Mouse (Mus musculus): Measurements from ENCODE around the gene Gm28051. TPM values are rescaled to one million over a fixed set of nuclear protein-coding genes. Genes with fewer than 3 reads are reported as not detected.

The Gm28051 gene
- polyA plus RNA-seq, 1 experiment from 2014 or later: not detected

DNA sequence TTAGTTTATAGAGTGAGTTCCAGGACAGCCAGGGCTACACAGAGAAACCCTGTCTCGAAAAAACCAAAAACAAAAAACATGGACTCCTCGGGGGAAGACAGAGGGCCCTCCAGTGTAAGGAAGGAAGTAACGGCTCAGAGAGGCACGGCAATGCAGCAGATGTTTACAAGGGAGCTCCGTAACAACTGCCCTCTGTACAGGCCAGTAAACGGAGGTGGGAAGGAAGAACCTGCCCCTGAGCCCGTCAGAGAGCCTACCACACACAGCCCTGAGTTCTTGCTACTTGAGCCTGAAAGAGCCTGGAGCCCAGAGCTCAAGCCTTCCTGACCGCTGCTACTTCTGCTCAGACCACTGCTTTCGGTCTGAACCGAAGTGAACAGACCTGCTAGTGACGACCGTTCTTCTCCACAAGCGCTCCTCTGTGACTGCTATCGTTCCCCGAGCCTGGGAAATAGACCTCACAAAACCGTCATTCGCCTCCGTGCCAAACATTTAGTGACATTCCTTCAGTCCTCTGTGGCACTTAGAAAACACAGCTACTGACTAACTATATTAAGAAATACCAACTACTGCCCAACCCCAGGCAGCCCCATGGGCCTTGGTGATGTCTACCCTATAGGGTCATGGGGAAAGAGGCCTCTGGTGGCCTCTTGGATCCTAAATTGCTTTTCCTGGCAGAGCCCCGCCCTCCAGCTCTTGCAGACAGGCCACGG, 44.3 kb downstream of the Gm28051 start:
- H3K9me3 ChIP-seq: no peaks in the 10 kb centered on the region

DNA sequence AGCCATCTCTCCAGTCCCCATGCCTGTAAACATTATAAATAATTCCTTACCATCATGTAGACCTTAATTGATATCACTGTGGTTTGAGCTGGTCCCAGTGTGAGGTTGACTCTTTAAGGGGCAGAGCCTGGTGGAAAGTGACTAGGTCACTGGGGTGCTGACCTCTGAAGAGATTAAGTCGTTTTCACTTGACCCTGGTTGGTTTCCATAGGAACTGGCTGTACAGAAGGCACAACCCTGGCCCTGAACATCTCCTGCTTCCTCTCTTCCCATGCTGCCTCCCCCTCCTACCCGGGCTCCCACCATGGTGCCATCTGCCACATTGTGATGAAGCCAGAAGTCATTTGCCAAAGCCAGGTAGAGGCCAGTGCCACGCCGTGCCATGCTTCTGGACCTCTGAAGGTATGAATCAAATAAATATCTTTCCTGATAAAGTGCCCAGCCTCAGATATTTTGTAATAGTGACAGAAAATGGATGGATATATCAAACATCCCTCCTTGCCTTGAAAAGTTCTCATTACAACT, 46.7 kb downstream of the Gm28051 start:
- Histone ChIP-seq H3K27ac (no peak overlapping the region), H3K36me3 (no peaks in the 10 kb centered on the region), H3K9me3 (no peaks in the 10 kb centered on the region), H3K4me1 (peaks cover 8% of the 10 kb centered on the region; the same call in 1 of the 2 replicates), H3K4me3 (no peak overlapping the region), H3K27me3 (ENCODE audit: insufficient read depth, poor library complexity, severe bottlenecking) (peaks cover 9% of the 10 kb centered on the region; the same call in 1 of the 2 replicates)
- 62% methylated on average over 4 of the region's 4 CpGs for WGBS
- no peak for DNase-seq (ENCODE audit: low spot score)

More for the DNA sequence above, 44.3 kb downstream of the Gm28051 start:
- no peaks in the 10 kb centered on the region for H3K36me3 ChIP-seq
- H3K27ac ChIP-seq: no peak overlapping the region
- no peak for DNase-seq (ENCODE audit: low spot score)
- 73% methylated on average over 20 of the region's 20 CpGs for WGBS
- H3K4me3 ChIP-seq: no peak overlapping the region
- no peaks in the 10 kb centered on the region for H3K27me3 ChIP-seq (ENCODE audit: insufficient read depth, poor library complexity, severe bottlenecking)
- H3K4me1 ChIP-seq: peaks cover 6% of the 10 kb centered on the region; the same call in 1 of the 2 replicates

DNA sequence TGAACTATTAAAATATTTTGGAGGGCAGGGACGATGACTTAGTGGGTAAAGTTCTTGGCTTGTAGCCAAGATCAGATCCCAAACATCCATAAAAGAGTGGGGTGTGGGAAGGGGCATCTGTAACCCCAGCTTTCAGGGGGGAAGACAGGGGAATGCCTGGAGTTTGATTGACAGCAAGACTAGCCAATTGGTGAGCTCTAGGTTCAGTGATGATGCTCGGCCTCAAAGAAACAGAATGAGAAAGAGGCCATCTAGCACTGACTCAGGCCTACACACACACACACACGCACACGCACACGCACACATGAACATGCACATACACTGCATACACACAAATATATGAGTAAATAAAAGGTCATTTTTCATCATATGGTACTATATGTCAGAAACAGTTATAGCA, 47.7 kb downstream of the Gm28051 start:
- peaks cover 14% of the 10 kb centered on the region for H3K4me1 ChIP-seq
- H3K4me3 ChIP-seq: no peak overlapping the region
- WGBS: 84% methylated on average over 5 of the region's 5 CpGs
- no peak overlapping the region for H3K27ac ChIP-seq
- DNase-seq (ENCODE audit: low spot score): no peak
- H3K27me3 ChIP-seq (ENCODE audit: insufficient read depth, poor library complexity, severe bottlenecking): peaks cover 9% of the 10 kb centered on the region; the same call in 1 of the 2 replicates
- no peaks in the 10 kb centered on the region for H3K36me3 ChIP-seq
- H3K9me3 ChIP-seq: no peaks in the 10 kb centered on the region

DNA sequence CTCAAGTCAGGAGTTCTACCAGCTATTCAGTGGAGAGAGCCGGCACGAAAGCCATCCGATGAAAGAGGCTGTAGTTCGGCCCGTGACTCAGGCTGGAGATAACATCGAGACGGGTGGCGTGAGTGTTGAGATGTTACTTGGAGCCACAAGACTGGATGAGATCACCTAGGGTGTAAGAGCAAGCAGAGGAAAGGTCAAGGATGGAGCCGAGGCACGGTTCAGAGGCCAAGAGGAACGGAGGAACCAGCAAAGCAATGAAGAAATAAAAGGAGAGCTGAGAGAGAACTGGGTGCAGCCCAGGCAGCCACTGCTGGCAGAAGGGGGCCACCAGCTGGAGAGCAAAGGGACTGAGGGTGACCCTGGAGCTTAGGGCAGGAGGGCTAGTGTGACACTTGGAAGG, 49.3 kb downstream of the Gm28051 start:
- 43% methylated on average over 11 of the region's 11 CpGs for WGBS
- peaks cover 27% of the 10 kb centered on the region for H3K4me1 ChIP-seq
- DNase-seq (ENCODE audit: low spot score): no peak
- no peak overlapping the region for H3K27ac ChIP-seq
- peaks cover 17% of the 10 kb centered on the region; the same call in 1 of the 2 replicates for H3K27me3 ChIP-seq (ENCODE audit: insufficient read depth, poor library complexity, severe bottlenecking)
- H3K4me3 ChIP-seq: peak overlapping the region; percentile 28; the same call in 1 of the 2 replicates
- no peaks in the 10 kb centered on the region for H3K36me3 ChIP-seq
- H3K9me3 ChIP-seq: no peaks in the 10 kb centered on the region

DNA sequence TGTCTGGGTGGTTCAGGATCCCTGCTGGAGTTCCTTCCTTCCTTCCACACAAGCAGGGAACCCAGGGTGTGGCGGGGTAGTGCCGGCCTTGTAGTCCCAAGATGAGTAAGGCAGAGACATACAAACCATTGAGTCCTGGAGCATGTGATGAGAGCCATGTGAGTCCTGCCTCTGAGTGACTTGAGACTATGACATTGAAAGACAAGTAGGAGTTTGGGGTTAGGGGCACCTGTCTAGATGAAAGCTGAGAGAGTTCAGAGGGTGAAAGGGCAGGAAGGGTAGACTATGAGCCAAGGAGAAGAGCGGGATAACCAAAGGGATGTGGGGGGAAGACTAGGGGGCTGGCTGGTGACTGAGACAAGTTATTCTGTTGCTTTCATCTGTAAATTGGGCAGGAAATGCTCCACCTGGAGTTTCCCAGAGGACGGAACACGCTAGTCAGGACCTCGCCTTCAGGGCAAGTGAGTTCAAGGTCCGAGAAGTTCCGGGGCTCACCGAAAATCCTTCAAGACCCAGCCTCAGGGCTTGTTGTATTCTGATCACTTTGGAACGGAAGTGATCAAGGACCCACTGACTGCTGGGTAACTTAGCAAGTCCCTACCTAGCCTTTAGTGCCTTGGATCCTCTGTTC, 50.6 kb downstream of the Gm28051 start:
- Histone ChIP-seq H3K36me3 (no peaks in the 10 kb centered on the region), H3K9me3 (no peaks in the 10 kb centered on the region), H3K4me3 (no peak overlapping the region), H3K4me1 (peaks cover 39% of the 10 kb centered on the region), H3K27me3 (ENCODE audit: insufficient read depth, poor library complexity, severe bottlenecking) (peaks cover 17% of the 10 kb centered on the region; the same call in 1 of the 2 replicates), H3K27ac (no peak overlapping the region)
- no peak for DNase-seq (ENCODE audit: low spot score)
- 85% methylated on average over 10 of the region's 10 CpGs for WGBS

DNA sequence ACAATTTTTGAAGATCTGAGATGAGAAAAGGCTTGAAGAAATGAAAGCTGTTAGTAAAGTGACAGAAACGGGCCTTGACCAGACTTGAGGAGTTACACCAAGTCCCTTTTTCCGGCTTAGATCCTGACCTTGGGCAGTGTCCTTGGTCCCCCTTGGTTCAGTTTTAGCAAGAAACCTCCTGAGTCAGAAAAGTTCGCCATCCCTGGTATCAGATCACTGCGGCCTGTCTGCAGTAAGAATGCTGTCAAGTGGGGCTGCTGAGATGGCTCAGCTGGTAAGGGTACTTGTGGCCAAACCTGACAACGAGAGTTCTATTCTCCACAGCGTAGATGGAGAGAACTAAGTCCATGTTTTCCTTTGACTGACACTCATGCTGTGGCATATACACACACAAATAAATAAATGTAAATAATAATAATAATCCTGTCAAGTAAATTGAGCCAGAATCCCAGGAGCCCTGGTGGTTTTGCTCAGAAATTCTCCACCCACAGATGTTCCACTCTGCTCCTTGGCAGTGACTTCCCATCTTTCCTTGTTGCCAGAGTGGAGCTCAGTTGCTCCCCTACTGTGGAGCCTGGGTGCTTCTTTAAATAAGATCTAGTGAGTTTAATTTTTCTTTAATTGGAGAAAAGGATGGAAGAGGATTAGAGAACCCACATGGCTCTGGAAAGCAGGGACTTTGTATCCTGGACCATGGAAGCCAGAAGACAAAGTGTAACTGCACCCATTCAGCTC, 51.5 kb downstream of the Gm28051 start:
- DNase-seq (ENCODE audit: low spot score): no peak
- WGBS: 64% methylated on average over 6 of the region's 6 CpGs
- H3K27me3 ChIP-seq (ENCODE audit: insufficient read depth, poor library complexity, severe bottlenecking): peaks cover 17% of the 10 kb centered on the region; the same call in 1 of the 2 replicates
- peaks cover 39% of the 10 kb centered on the region for H3K4me1 ChIP-seq
- H3K4me3 ChIP-seq: no peak overlapping the region
- H3K27ac ChIP-seq: no peak overlapping the region
- H3K36me3 ChIP-seq: no peaks in the 10 kb centered on the region
- H3K9me3 ChIP-seq: no peaks in the 10 kb centered on the region

DNA sequence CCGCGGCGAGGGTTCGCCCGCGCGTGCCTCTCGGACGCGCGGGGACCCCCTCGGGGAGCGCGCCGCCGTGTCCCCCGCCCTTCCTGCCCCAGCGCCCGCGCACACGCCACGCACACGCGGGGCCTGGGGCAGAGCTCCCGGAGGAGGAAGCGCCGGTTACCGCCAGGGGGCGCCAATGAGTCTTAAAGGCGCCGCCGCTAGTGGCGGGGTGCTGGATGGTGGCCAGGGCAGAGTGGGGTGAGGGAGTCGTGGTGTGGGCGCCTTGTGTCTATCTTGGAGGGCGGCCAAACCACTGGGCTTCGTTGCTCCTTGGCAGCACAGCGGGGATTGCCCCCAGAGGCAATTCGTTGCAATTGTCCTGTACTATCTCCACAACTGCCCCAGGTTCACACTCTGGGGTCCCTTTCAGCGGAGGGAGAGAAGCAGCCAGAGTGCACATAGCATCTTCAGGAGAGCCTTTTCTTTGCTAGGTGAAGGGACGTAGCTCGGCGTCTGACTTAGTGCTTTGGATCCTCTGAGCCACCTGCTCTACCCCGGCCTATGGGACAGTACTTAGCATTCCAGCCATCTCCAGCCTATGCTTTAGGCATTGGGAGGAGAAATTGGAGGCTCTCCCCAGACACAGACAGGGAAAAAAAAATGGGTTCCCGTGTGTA, 52.2 kb downstream of the Gm28051 start:
- peak overlapping the region; percentile 82 for H3K4me3 ChIP-seq
- H3K27ac ChIP-seq: peak overlapping the region; percentile 94
- H3K9me3 ChIP-seq: no peaks in the 10 kb centered on the region
- DNase-seq (ENCODE audit: low spot score): peak; percentile 91
- peaks cover 39% of the 10 kb centered on the region for H3K4me1 ChIP-seq
- H3K36me3 ChIP-seq: no peaks in the 10 kb centered on the region
- peaks cover 17% of the 10 kb centered on the region; the same call in 1 of the 2 replicates for H3K27me3 ChIP-seq (ENCODE audit: insufficient read depth, poor library complexity, severe bottlenecking)
- 2% methylated on average over 45 of the region's 45 CpGs for WGBS

DNA sequence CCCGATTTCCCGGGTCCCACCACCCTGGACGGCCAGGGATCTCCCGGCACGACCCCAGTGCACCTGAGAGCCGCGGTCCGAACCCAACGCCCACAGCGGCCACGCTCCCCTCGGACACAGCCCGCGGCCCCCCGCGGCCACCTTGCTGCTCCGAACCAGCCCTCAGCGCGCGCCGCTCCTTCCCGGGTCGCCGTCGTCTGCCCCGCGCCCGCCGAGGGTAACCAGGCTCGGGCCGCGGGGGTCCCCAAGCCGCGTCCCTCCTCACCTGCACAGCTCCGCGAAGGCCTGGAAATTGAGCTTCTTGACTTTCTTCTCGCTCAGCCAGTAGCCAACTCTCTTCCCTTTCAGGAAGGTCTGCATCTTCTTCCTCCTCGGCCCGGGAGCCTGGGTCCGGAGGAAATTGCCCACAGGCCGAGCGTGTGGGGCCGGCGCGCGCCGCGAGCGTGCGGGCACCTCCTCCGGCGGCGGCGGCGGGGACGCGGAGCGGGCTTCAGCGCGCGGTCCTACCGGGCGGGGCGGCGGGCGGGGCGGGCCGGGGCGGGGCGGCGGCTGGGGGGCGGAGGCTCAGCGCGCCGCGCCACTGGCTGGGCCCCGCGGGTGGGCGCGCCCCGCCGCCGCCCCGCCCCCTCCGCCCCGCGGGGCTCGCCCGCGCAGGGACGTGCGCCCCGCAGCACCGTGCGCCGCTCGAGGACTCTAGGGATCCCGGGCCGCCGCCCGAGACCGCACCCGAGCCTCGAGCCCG, 52.9 kb downstream of the Gm28051 start, which contains the start of gene Itpk1:
TSS of gene Itpk1 (minus strand) at position 474 of the 742 bp plus-strand sequence.
- Histone ChIP-seq H3K27me3 (ENCODE audit: insufficient read depth, poor library complexity, severe bottlenecking) (peaks cover 17% of the 10 kb centered on the region; the same call in 1 of the 2 replicates), H3K27ac (peak within 1 kb of the TSS; percentile 94), H3K4me1 (peaks cover 39% of the 10 kb centered on the region), H3K36me3 (no peaks in the 10 kb centered on the region), H3K9me3 (no peaks in the 10 kb centered on the region), H3K4me3 (peak within 1 kb of the TSS; percentile 82)
- WGBS: 5% methylated on average over 105 of the region's 105 CpGs
- no peak for DNase-seq (ENCODE audit: low spot score)

DNA sequence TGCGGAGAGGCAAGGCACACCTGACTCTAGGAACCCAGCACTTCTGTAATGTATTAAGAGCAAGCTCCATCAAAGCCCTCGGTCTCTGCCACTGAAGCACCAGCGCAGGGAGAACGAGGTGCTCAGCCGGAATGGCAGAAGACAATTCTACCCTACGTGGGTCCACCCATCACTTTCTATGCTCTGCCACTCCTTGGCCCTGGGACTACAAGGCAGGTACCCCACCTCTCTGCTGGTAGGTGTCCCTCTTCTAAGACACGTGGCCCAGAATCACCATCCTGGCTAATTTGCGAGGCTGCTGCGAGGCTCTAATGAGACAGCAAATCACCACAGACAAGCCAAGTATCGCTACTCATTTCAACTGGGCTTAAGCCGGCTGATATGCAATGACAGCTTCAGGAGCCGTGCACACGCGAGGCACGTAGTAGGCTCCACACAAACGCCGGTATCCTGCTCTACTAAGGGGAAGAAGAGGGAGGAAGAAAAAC, 53.6 kb downstream of the Gm28051 start:
- H3K9me3 ChIP-seq: no peaks in the 10 kb centered on the region
- H3K36me3 ChIP-seq: no peaks in the 10 kb centered on the region
- no peak for DNase-seq (ENCODE audit: low spot score)
- H3K27ac ChIP-seq: peak overlapping the region; percentile 70; the same call in 1 of the 2 replicates
- H3K4me1 ChIP-seq: peaks cover 39% of the 10 kb centered on the region
- WGBS: 9% methylated on average over 17 of the region's 17 CpGs
- peak overlapping the region; percentile 82 for H3K4me3 ChIP-seq
- peaks cover 17% of the 10 kb centered on the region; the same call in 1 of the 2 replicates for H3K27me3 ChIP-seq (ENCODE audit: insufficient read depth, poor library complexity, severe bottlenecking)

DNA sequence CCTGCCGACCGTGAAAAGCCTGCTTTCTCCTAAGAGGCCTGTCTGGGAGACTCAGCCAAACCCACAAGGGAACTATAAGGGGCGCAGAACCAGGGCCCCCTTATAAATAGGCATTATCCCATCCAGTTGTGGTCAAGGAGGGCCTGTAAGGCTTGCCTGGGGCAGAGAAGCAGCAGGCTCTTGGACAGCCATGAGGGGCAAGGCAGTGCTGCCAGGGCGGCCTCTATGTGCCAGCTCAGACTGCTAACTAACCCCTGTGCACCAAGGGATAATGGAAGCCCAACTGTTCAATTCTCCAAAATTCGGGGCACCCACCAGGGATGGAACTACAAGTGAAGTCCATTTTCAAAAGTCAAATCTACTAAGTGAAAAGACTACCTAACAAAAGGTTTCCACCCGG, 54.1 kb downstream of the Gm28051 start:
- Histone ChIP-seq H3K4me1 (peaks cover 45% of the 10 kb centered on the region), H3K9me3 (no peaks in the 10 kb centered on the region), H3K4me3 (0 out of 2 replicates have a peak overlapping the region, but pooled peaks have one; percentile 19), H3K27ac (no peak overlapping the region), H3K27me3 (ENCODE audit: insufficient read depth, poor library complexity, severe bottlenecking) (peaks cover 17% of the 10 kb centered on the region; the same call in 1 of the 2 replicates), H3K36me3 (no peaks in the 10 kb centered on the region)
- 52% methylated on average over 6 of the region's 6 CpGs for WGBS
- no peak for DNase-seq (ENCODE audit: low spot score)

DNA sequence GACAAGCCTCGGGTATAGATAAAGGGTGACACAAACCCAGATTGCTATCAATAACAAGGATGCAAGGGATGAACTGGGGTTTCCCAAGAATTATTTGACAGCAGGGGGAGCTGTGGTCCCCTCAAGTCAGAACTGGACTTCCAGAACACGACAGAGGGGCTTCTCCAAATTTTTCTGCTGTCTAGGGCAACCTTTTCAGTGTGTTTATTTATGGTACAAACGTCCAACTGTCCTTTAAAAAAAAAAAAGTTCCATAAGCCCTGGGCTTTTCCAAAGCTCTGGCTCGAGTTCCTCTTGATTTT, 54.5 kb downstream of the Gm28051 start:
- H3K27me3 ChIP-seq (ENCODE audit: insufficient read depth, poor library complexity, severe bottlenecking): peaks cover 17% of the 10 kb centered on the region; the same call in 1 of the 2 replicates
- WGBS: 7% methylated on average over 4 of the region's 4 CpGs
- H3K4me1 ChIP-seq: peaks cover 45% of the 10 kb centered on the region
- H3K4me3 ChIP-seq: peak overlapping the region; percentile 32; the same call in 1 of the 2 replicates
- no peaks in the 10 kb centered on the region for H3K36me3 ChIP-seq
- H3K9me3 ChIP-seq: no peaks in the 10 kb centered on the region
- H3K27ac ChIP-seq: 0 out of 2 replicates have a peak overlapping the region, but pooled peaks have one; percentile 59
- no peak for DNase-seq (ENCODE audit: low spot score)

All from heart, embryonic 10.5 days (tissue).